ENCODE assay signal across 16 mouse cellular contexts in genomic region chr7:83856353-83857207, GRCm38 (mm10). TPM values are rescaled to one million over a fixed set of nuclear protein-coding genes. Genes with fewer than 3 reads are reported as not detected.
DNase-seq lines count a peak whose midpoint lies in the region; ATAC-seq and TF ChIP-seq lines count a peak whose summit lies in the region.
"Had no signal": no experiment of that assay in that cellular context is flagged by ENCODE, and none has a peak within 500 bp of the region (broad histone marks: within the 10 kb centered on the region; RNA-seq: fewer than 3 reads in every experiment).

No protein-coding gene starts in this region.

- ATAC-seq in lung, embryonic 16.5 days (ENCODE audit: low read depth): peak; percentile 91
- ATAC-seq: midbrain, embryonic 15.5 days had no signal

- H3K4me3 ChIP-seq in lung, embryonic 16.5 days (ENCODE audit: low read length): no peak overlapping the region
- H3K4me3 ChIP-seq in kidney, adult 2 months (ENCODE audit: insufficient read depth, low read depth, low read length): no peak overlapping the region
- H3K4me3 ChIP-seq: forebrain, embryonic 10.5 days; midbrain, embryonic 15.5 days; neural tube, embryonic 13.5 days had no signal

- no peaks in the 10 kb centered on the region for H3K9me3 ChIP-seq in lung, embryonic 16.5 days (ENCODE audit: control insufficient read depth, low read length)
- H3K9me3 ChIP-seq: forebrain, embryonic 10.5 days; midbrain, embryonic 15.5 days; neural tube, embryonic 13.5 days had no signal

- H3K27ac ChIP-seq in lung, embryonic 16.5 days (ENCODE audit: low read length): peak overlapping the region; percentile 82
- H3K27ac ChIP-seq in kidney, adult 2 months (ENCODE audit: insufficient read depth, low read depth, low read length): no peak overlapping the region
- H3K27ac ChIP-seq: forebrain, embryonic 10.5 days; hindbrain, embryonic 14.5 days; kidney, postnatal 0 days; midbrain, embryonic 15.5 days; neural tube, embryonic 13.5 days had no signal

- H3K9ac ChIP-seq in lung, embryonic 16.5 days (ENCODE audit: low read length): no peak overlapping the region
- H3K9ac ChIP-seq: hindbrain, embryonic 14.5 days; midbrain, embryonic 15.5 days; neural tube, embryonic 13.5 days had no signal

- H3K4me2 ChIP-seq in lung, embryonic 16.5 days (ENCODE audit: low read depth, low read length): no peak overlapping the region
- H3K4me2 ChIP-seq: hindbrain, embryonic 14.5 days; midbrain, embryonic 15.5 days; neural tube, embryonic 13.5 days had no signal

- 40% methylated on average over 9 of the region's 9 CpGs for WGBS in lung, embryonic 16.5 days
- WGBS in kidney, adult 2 months: 62% methylated on average over 9 of the region's 9 CpGs

- TF ChIP-seq POLR2A in kidney, adult 2 months (IDR thresholded peaks at IDR 0.05; ENCODE audit: low read depth, low read length): no peak

- no peaks in the 10 kb centered on the region for H3K27me3 ChIP-seq in lung, embryonic 16.5 days (ENCODE audit: control insufficient read depth, insufficient read depth, low read depth, low read length)
- no peaks in the 10 kb centered on the region for H3K27me3 ChIP-seq in kidney, adult 2 months (replicated peaks; ENCODE audit: control insufficient read depth, insufficient read depth, low read length)
- H3K27me3 ChIP-seq: midbrain, embryonic 15.5 days; neural tube, embryonic 13.5 days had no signal

- TF ChIP-seq CTCF in kidney, adult 2 months (conservative IDR thresholded peaks at IDR 0.05; ENCODE audit: insufficient read depth, insufficient read length, low read depth, low read length): no peak

- peak; percentile 29 for DNase-seq in urinary bladder, postnatal 14 days (ENCODE audit: low spot score)
- no peak for DNase-seq in urinary bladder, adult 2 months (ENCODE audit: low spot score)
- peak; percentile 14 to 37 for DNase-seq in heart, adult 9 months (ENCODE audit: low spot score in 2 of 2)
- peak; percentile 74 for DNase-seq in testis, postnatal 10 days (ENCODE audit: low spot score)
- DNase-seq in left cerebral cortex, postnatal 36 days (ENCODE audit: low spot score in 2 of 2): no peak
- DNase-seq in kidney, adult 2 months: no peak
- no peak for DNase-seq in thymus, postnatal 10 days (ENCODE audit: low spot score in 2 of 2)
- DNase-seq: adrenal gland, adult 2 months; cerebellum, postnatal 14 days; right cerebral cortex, adult 18-20 months had no signal

- H3K4me1 ChIP-seq in lung, embryonic 16.5 days (replicated peaks; ENCODE audit: control insufficient read depth, insufficient read depth, low read length): no peaks in the 10 kb centered on the region; the same call in 1 of the 2 replicates
- H3K4me1 ChIP-seq in kidney, adult 2 months (ENCODE audit: control insufficient read depth, insufficient read depth, low read length): no peaks in the 10 kb centered on the region
- H3K4me1 ChIP-seq: midbrain, embryonic 15.5 days had no signal

- intact Hi-C loops in left cerebral cortex, postnatal 36 days (cut with DNase I): no loop called here

- H3K36me3 ChIP-seq in lung, embryonic 16.5 days (ENCODE audit: control insufficient read depth, insufficient read depth, low read length): no peaks in the 10 kb centered on the region
- H3K36me3 ChIP-seq in kidney, adult 2 months (ENCODE audit: control insufficient read depth, insufficient read depth, low read length): no peaks in the 10 kb centered on the region
- H3K36me3 ChIP-seq: forebrain, embryonic 10.5 days; midbrain, embryonic 15.5 days; neural tube, embryonic 13.5 days had no signal

RNA-seq across cellular contexts. Expression of gene Tlnrd1, which starts 27.5 kb away (rescaled TPM):
- 9.9 and 11.6 TPM in 2 replicates for polyA plus RNA-seq in urinary bladder, adult 2 months (2012; rRNA removed)
- 10.4 and 10.5 TPM in 2 replicates for polyA plus RNA-seq in lung, embryonic 16.5 days (2015; fragmentation: Nextera tagmentation; extraction: Ambion mirVana)
- 10 to 100 TPM; 21.5 to 27.9 TPM for total RNA-seq in left cerebral cortex, postnatal 36 days (2021)
- 9.2 and 11.1 TPM in 2 replicates for polyA plus RNA-seq in kidney, adult 2 months (2012; rRNA removed)

RNA-seq across cellular contexts. Expression of gene Mesd, which starts 27.7 kb away (rescaled TPM):
- polyA plus RNA-seq in urinary bladder, adult 2 months (2012; rRNA removed): 32.8 and 52.2 TPM in 2 replicates
- polyA plus RNA-seq in lung, embryonic 16.5 days (2015; fragmentation: Nextera tagmentation; extraction: Ambion mirVana): 118 and 132 TPM in 2 replicates
- total RNA-seq in left cerebral cortex, postnatal 36 days (2021): 10 to 100 TPM; 55.9 to 60.9 TPM
- polyA plus RNA-seq in kidney, adult 2 months (2012; rRNA removed): 11.5 and 15.1 TPM in 2 replicates

Comparison
In these comparisons a context has a peak if more than half of its experiments do, and no peak if none do; other contexts are left out.
1. DNase-seq: peak in urinary bladder, postnatal 14 days (single experiment), heart, adult 9 months (2 of 2) and testis, postnatal 10 days (single experiment); none in urinary bladder, adult 2 months (single experiment), left cerebral cortex, postnatal 36 days (0 of 2), kidney, adult 2 months (single experiment) and thymus, postnatal 10 days (0 of 2).